Mouse (Mus musculus) right cerebral cortex, adult 18-20 months (tissue): ENCODE data around the gene Stag1.

Experiments
- DNase-seq: peaks from one replicate; pipeline ENCODE4 v3.0.0; 2022; ENCODE audit warnings: mixed read lengths

Gene Stag1

DNA sequence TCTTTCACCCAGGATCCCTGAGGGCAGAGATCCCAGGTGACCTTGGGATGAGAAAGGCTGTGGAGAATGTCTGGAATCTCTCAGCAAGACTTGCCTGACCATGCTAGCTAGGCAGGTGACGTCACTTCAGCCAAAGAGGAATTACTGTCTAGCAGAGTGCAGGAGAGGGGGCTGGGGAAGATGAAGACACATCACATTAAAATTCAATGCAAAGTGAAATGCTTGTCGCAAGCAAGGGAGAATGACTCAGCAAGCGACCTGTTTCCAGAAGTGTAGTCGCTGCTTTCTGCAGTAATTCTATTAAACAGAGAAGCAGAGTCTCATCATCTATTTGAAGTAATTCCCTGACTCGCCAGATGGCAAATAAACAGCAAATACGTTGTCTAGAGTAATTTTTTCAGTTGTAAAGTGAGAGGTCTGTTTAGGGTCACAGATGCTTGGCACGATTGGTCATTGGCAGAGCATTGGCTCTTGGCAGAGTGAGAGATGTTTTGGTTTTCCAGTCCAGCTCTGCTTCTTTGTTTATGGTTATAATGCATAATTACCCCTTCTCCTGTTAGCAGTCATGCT, 8.5 kb downstream of the Stag1 start:
- DNase-seq, result peak; percentile 77

DNA sequence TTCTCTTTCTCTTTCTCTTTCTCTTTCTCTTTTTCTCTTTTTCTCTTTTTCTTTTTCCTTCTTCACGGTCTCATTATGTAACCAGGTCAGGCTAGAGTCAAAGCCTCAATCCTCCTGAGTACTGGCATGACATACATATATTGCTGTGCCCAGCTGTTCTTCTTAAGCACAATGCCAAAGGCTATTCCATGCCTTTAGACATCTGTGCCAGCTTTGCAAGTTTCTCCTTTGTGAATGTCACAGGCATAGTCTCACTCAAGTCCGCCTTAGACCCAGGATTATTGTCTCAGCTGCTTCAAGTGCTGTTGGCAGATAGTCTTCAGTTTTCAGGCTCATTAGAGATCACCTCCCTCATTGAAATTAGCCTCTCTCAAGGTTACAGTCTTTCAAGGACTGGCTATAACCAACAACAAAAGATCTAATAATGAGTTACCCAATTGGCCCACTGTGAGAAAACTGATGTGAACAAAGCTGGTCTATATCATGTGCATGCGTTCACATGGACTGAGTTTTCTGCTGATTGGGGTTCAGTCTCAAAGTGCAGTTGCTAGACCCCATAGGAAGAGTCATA, 16.0 kb downstream of the Stag1 start:
- DNase-seq, result no peak

DNA sequence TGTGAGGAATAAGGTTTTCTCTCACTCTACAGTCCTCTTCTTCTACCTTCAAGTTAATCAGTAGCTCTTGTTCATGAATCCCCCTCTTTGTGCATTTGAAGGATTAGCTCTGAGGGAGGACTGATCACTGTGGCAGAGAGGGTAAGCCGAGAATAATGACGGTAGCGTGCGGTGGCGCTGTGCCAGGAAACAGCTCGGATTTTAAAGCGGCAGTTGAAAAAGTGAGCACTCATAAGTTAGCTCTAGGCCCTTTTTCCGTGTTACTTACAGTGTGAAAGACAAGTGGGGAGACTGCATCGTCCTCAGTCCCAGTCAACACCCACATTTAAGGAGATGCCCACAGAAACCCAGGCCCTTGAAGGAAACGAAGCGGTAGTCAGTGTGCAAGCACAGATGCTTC, 19.3 kb downstream of the Stag1 start:
- DNase-seq, result peak; percentile 15

- DNase-seq, result no peak
Measured at GRCm38 (mm10) chr9:100626258-100626657, 28.7 kb downstream of the Stag1 start.

- no peak for DNase-seq
Measured at GRCm38 (mm10) chr9:100640754-100641153, 43.2 kb downstream of the Stag1 start.

GRCm38 (mm10) chr9:100641391-100642085, 43.9 kb downstream of the Stag1 start:
- DNase-seq, result no peak

GRCm38 (mm10) chr9:100642186-100642839, 44.7 kb downstream of the Stag1 start:
- no peak for DNase-seq

- DNase-seq, result peak; percentile 99
Measured at GRCm38 (mm10) chr9:100642840-100643697, 45.5 kb downstream of the Stag1 start.

GRCm38 (mm10) chr9:100644071-100644771, 46.6 kb downstream of the Stag1 start:
- peak; percentile 54 for DNase-seq

- no peak for DNase-seq
Measured at GRCm38 (mm10) chr9:100645026-100645940, 47.7 kb downstream of the Stag1 start.

DNA sequence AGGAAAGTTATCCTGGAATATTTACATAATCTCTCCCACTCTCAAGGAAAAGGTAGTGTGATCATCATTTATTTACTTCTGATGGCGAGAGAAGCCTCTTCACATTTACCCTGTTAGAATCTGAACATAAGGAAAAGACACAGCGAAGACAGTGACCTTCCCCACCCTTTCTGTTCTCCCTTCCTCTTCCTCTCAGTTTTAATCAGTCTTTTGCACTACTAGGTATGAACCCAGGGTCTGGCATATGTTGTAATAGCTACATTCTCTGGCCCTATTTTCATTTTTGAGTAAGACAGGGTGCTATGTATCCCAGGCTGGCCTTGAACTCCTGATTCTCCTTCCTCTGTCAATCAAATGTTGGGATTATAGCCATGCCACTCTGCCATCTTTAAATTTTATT, 48.7 kb downstream of the Stag1 start:
- DNase-seq, result no peak

GRCm38 (mm10) chr9:100647774-100648323, 50.3 kb downstream of the Stag1 start:
- peak; percentile 70 for DNase-seq

DNA sequence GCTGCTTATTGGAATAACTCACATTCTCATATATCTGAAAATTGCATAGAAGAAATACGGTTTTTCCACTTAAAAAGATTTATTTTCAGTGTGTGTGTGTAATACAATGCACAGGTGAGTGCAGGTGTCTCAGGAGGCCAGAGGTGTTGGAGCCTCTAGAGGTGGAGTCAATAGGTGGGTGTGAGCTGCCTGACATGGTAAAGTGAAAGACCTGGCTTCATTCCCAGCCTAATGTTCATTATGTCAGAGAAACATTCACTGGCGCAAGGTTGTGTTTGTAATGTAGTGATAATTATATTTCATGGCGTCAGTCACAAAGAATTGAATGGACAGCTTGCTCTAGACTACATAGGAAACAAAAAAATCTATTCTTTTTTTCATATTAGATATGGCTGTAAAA, 56.5 kb downstream of the Stag1 start:
- no peak for DNase-seq

DNA sequence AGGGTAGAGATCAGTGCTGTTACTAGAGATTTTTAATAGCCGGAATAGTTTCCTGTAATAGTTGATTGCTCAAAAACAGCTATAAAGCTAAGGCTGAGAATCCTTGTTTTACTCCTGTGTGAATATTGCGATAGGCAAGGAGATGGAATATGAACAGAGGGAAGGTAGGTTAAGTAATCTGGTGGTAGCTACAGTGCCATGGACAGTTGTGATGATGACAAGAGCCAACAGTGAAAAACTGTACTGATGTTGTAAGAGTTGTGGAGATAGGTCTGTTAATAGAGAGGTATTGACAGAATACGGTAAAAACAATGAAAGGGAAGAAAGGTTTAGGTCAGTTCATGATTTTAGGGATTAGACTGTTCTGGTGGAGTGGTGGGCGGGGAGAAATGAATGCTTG, 58.5 kb downstream of the Stag1 start:
- no peak for DNase-seq

DNA sequence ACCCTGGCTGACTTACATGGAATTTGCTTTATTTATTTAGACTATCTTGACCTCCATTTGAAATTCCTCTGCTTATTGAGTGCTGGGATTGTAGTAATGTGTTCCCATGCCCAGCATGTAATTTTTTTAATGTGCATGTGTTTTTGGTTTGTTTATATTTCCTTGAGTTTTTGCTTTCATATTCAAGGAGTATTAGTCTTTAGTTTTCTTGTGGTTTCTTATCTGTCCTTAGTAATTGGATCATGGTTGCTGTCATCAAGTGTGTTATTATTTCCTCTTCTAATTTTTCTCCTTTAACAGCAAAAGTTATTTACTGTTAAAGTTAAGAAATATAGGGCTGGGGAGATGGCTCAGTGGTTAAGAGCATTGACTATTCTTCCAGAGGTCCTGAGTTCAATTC, 63.0 kb downstream of the Stag1 start:
- DNase-seq, result no peak

- no peak for DNase-seq
Measured at GRCm38 (mm10) chr9:100663473-100664134, 66.0 kb downstream of the Stag1 start.

DNA sequence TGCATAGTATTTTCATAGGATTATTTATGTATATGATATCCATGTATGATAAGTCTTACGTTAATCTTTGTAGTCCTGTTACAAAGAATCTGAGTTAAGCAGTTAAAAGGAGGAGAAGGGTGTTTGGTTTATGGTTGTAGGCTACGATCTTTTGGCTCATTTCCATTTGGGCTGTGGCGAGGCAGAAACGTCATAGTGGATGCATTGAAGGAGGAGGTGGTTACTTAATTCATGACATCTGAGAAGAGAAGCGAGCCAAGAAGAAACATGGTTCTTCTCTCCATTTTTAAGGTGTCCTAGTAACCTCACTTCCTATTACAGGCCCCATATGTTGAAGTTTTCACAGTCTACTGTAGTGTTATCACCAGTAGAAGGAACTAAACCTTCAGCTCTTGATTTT, 72.6 kb downstream of the Stag1 start:
- no peak for DNase-seq

DNA sequence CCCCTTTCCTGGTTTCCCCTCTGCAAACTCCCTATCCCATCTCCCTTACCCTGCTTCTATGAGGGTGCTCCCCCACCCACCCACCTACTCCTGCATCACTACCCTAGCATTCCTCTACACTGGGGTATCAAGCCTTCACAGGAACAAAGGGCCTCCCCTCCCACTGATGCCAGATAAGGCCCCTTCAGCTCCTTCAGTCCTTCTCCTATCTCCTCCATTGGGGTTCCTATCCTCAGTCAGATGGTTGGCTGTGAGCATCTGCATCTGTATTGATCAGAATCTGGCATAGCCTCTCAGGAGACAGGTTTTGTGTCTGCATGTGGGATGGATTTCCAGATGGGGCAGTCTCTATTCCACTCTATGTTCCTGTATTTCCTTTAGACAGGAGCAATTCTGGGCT, 81.4 kb downstream of the Stag1 start:
- DNase-seq, result no peak

DNA sequence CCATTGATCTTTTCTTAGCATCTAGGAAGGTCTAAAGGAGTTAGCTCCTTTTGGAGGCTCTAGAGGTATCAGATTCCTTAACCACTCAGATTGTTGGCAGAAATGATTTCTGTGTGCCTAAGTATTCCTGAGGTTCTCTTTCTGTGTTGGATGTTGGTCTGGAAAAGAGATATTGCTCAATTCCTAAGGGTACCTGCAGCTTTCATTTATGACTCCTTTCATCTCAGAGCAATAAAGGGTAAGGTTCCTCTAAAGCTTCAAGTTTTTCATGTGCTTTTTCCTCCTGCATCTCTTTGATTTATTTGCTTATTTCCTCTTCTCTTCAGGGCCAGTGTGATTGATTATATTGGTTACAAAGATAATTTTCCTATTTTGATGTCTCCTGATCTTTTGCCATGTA, 84.7 kb downstream of the Stag1 start:
- no peak for DNase-seq

- peak; percentile 38 for DNase-seq
Measured at GRCm38 (mm10) chr9:100685769-100686487, 88.3 kb downstream of the Stag1 start.
